Mouse (Mus musculus) bone marrow macrophage, adult 2 months (primary cell): ENCODE data around the gene Sdk2.

Experiments
- CTCF ChIP-seq: IDR thresholded peaks from 2 replicates; pipeline ENCODE4 v1.5.1; 2012; ENCODE audit warnings: low read depth, mild to moderate bottlenecking, low read length, moderate library complexity
- POLR2A ChIP-seq: IDR thresholded peaks from 2 replicates; pipeline ENCODE4 v1.6.1; 2012; ENCODE audit warnings: mild to moderate bottlenecking, low read depth, low read length, borderline replicate concordance

GRCm38 (mm10) chr11:114005879-114006278 lies 61.0 kb downstream of the Sdk2 start:
- TF ChIP-seq CTCF (no peak), POLR2A (no peak)
